Mouse (Mus musculus) MEL (cell line): ENCODE measurements around the gene Fam228a.

Experiments
- CHD2 ChIP-seq: IDR thresholded peaks from 2 replicates; pipeline ENCODE4 v1.6.1; 2011; ENCODE audit warnings: low read length, improper control_type of control experiment
- CTCF ChIP-seq, 3 experiments: IDR thresholded peaks in 2 of 3; conservative IDR thresholded peaks in 1 of 3; 2 replicates each; pipeline ENCODE4 v1.5.1; 2011 to 2012; ENCODE audit warnings: low read length in 3 of 3, low read depth in 2 of 3, mild to moderate bottlenecking in 2 of 3, improper control_type of control experiment in 1 of 3, inconsistent platforms in 1 of 3, mixed read lengths in 1 of 3, moderate library complexity in 1 of 3; ENCODE audit not compliant: control insufficient read depth in 1 of 3, insufficient read depth in 1 of 3, poor library complexity in 1 of 3, severe bottlenecking in 1 of 3
- EP300 ChIP-seq, 2 experiments: IDR thresholded peaks; 2 replicates each; pipeline ENCODE4 v1.6.1; 2011; ENCODE audit warnings: improper control_type of control experiment in 2 of 2, low read length in 2 of 2, low read depth in 1 of 2, mild to moderate bottlenecking in 1 of 2
- GATA1 ChIP-seq: IDR thresholded peaks from 2 replicates; pipeline ENCODE4 v1.6.1; 2011; ENCODE audit warnings: low read depth, low read length, improper control_type of control experiment
- JUND ChIP-seq: IDR thresholded peaks from 2 replicates; pipeline ENCODE4 v1.6.1; 2011; ENCODE audit warnings: low read depth, mild to moderate bottlenecking, improper control_type of control experiment, low read length
- MAZ ChIP-seq: IDR thresholded peaks from 2 replicates; pipeline ENCODE4 v1.6.1; 2012; ENCODE audit warnings: low read depth, mild to moderate bottlenecking, inconsistent platforms, low read length, improper control_type of control experiment
- MYC ChIP-seq: IDR thresholded peaks from 2 replicates; pipeline ENCODE4 v1.6.1; 2011; ENCODE audit warnings: low read depth, mild to moderate bottlenecking, low read length, improper control_type of control experiment, moderate library complexity
- POLR2A ChIP-seq, 2 experiments: IDR thresholded peaks; 2 replicates each; pipeline ENCODE4 v1.6.1; 2011 to 2012; ENCODE audit warnings: low read length in 2 of 2, mild to moderate bottlenecking in 2 of 2, control low read depth in 1 of 2, improper control_type of control experiment in 1 of 2, low read depth in 1 of 2, moderate library complexity in 1 of 2; ENCODE audit not compliant: control insufficient read depth in 1 of 2, insufficient read depth in 1 of 2, poor library complexity in 1 of 2
- POLR2AphosphoS2 ChIP-seq: IDR thresholded peaks from 2 replicates; pipeline ENCODE4 v1.6.1; 2011; ENCODE audit warnings: low read length, improper control_type of control experiment
- TAL1 ChIP-seq: IDR thresholded peaks from 2 replicates; pipeline ENCODE4 v1.6.1; 2012; ENCODE audit warnings: mild to moderate bottlenecking, inconsistent platforms, low read length, moderate library complexity, mixed read lengths
- TBP ChIP-seq: IDR thresholded peaks from 2 replicates; pipeline ENCODE4 v1.8.0; 2011; ENCODE audit warnings: low read depth, low read length, improper control_type of control experiment
- UBTF ChIP-seq: IDR thresholded peaks from 2 replicates; pipeline ENCODE4 v1.6.1; 2012; ENCODE audit warnings: low read depth, mild to moderate bottlenecking, inconsistent platforms, low read length, improper control_type of control experiment, moderate library complexity, borderline replicate concordance; ENCODE audit not compliant: insufficient read depth
- USF1 ChIP-seq: IDR thresholded peaks from 2 replicates; pipeline ENCODE4 v1.6.1; 2014; ENCODE audit warnings: low read depth, mild to moderate bottlenecking, inconsistent platforms, low read length, improper control_type of control experiment, moderate library complexity

- no peak for TF ChIP-seq GATA1
- TF ChIP-seq CTCF (IDR thresholded peaks at IDR 0.05 in 2 of 3, conservative IDR thresholded peaks at IDR 0.05 in 1 of 3; ENCODE audit: control insufficient read depth in 1 of 3, insufficient read depth in 1 of 3, low read depth in 2 of 3, low read length in 3 of 3, poor library complexity in 1 of 3, severe bottlenecking in 1 of 3) = no peak
- peak; percentile 54 for TF ChIP-seq TAL1
- TF ChIP-seq POLR2A (IDR thresholded peaks at IDR 0.05; ENCODE audit: control insufficient read depth in 1 of 2, insufficient read depth in 1 of 2, low read depth in 1 of 2, low read length in 2 of 2, poor library complexity in 1 of 2) = no peak
- no peak for TF ChIP-seq JUND
- no peak for TF ChIP-seq TBP
- TF ChIP-seq CHD2 = no peak
- TF ChIP-seq POLR2AphosphoS2 = no peak
- TF ChIP-seq USF1 = no peak
- no peak for TF ChIP-seq EP300 (IDR thresholded peaks at IDR 0.05; ENCODE audit: low read depth in 1 of 2, low read length in 2 of 2)
- TF ChIP-seq MAZ = no peak
- TF ChIP-seq UBTF = no peak
- no peak for TF ChIP-seq MYC
Measured at GRCm38 (mm10) chr12:4715606-4716005, 22.6 kb downstream of the Fam228a start.
